In the genomic region with DNA sequence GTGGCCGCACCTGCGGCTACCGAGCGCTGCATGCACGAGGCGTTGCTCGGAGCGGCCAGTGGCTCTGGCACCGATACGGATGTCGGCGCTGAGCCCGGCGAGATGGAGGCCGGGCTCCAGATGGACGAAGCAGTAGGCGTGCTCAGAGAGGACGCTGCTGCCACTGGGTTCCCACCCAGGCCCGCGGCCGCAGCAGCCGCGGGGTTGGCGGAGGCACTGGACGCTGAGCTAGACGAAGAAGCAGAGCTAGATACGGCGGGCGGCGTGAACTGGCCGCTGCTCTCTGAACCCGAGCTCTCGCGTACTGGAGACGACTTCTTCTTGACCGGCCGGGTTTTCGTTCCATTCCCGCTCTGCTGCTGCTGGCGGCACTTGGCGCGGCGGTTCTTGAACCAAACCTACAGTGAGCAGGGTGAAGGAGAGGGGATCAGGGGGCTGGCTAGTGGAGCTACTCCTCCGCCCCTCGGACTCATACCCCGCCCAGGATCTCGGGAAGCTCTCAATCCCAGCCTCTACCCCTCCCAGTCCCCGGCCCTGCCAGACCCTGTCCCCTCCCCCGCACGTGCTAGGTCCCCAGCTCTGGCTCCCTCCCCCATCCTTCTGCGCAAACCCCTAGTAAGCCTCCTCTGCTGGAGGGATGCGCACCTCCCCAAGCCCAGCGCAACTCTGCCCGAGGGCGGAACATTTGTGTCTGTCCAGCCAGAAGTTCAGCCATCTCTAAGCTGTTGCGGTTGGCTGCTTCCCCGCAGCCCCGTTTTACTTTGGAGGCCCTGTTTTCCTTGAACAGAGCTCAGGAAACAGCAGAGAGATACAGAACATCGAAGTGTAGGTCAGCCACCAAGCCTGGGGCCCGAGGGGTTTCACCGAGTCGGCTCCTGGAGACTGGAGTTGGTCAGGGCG, we compare ENCODE assay signal across 8 mouse cellular contexts. TPM values are rescaled to one million over a fixed set of nuclear protein-coding genes. Genes with fewer than 3 reads are reported as not detected.
A peak's percentile ranks its signal among the peaks of the same experiment; 100 is the strongest.
DNase-seq lines count a peak whose midpoint lies in the region; ATAC-seq lines count a peak whose summit lies in the region.

No protein-coding gene starts in this region.

- DNase-seq in frontal cortex, adult 2 months (ENCODE audit: extremely low spot score in 1 of 2, low spot score in 1 of 2) = no peak
- peak; percentile 62 for DNase-seq in Muller cell, postnatal 12 days (ENCODE audit: inconsistent ontology term)
- peak; percentile 69 for DNase-seq in retina, embryonic 14.5 days (ENCODE audit: low spot score)
- DNase-seq in thymus, postnatal 0 days (ENCODE audit: low spot score) = no peak

- 2% methylated on average over 60 of the region's 63 CpGs for WGBS in forebrain, embryonic 13.5 days
- 1% methylated on average over 54 of the region's 63 CpGs for WGBS in hindbrain, embryonic 16.5 days
- WGBS in limb, embryonic 15.5 days = 4% methylated on average over 63 of the region's 63 CpGs

- peak; percentile 29; the same call in 1 of the 2 replicates for ATAC-seq in frontal cortex, adult (ENCODE audit: low TSS enrichment)
- peak; percentile 53 for ATAC-seq in forebrain, embryonic 13.5 days
- peak; percentile 34 for ATAC-seq in hindbrain, embryonic 16.5 days
- ATAC-seq in limb, embryonic 15.5 days (ENCODE audit: insufficient number of reproducible peaks, low FRiP score, low TSS enrichment, low read depth) = no peak

- H3K9me3 ChIP-seq in forebrain, embryonic 13.5 days (replicated peaks) = no peaks in the 10 kb centered on the region
- peaks cover 2% of the 10 kb centered on the region for H3K9me3 ChIP-seq in hindbrain, embryonic 16.5 days (ENCODE audit: control insufficient read depth, low read length)
- no peaks in the 10 kb centered on the region for H3K9me3 ChIP-seq in limb, embryonic 15.5 days

- peaks cover 59% of the 10 kb centered on the region for H3K27me3 ChIP-seq in forebrain, embryonic 13.5 days
- peaks cover 44% of the 10 kb centered on the region for H3K27me3 ChIP-seq in hindbrain, embryonic 16.5 days (replicated peaks; ENCODE audit: control insufficient read depth, insufficient read depth, low read length)
- peaks cover 90% of the 10 kb centered on the region for H3K27me3 ChIP-seq in limb, embryonic 15.5 days

- H3K4me3 ChIP-seq in forebrain, embryonic 13.5 days = peak overlapping the region; percentile 75
- H3K4me3 ChIP-seq in hindbrain, embryonic 16.5 days (ENCODE audit: low read length) = peak overlapping the region; percentile 27
- peak overlapping the region; percentile 30 for H3K4me3 ChIP-seq in limb, embryonic 15.5 days

- H3K36me3 ChIP-seq in forebrain, embryonic 13.5 days (ENCODE audit: poor library complexity, severe bottlenecking) = peaks cover 14% of the 10 kb centered on the region
- no peaks in the 10 kb centered on the region for H3K36me3 ChIP-seq in hindbrain, embryonic 16.5 days (ENCODE audit: control insufficient read depth, insufficient read depth, low read length)
- H3K36me3 ChIP-seq in limb, embryonic 15.5 days = no peaks in the 10 kb centered on the region

- H3K4me2 ChIP-seq in forebrain, embryonic 13.5 days = peak overlapping the region; percentile 88
- peak overlapping the region; percentile 49 for H3K4me2 ChIP-seq in hindbrain, embryonic 16.5 days (ENCODE audit: low read length)
- peak overlapping the region; percentile 51 for H3K4me2 ChIP-seq in limb, embryonic 15.5 days

- H3K4me1 ChIP-seq in forebrain, embryonic 13.5 days = peaks cover 80% of the 10 kb centered on the region
- peaks cover 15% of the 10 kb centered on the region for H3K4me1 ChIP-seq in hindbrain, embryonic 16.5 days (ENCODE audit: control insufficient read depth, insufficient read depth, low read depth, low read length)
- H3K4me1 ChIP-seq in limb, embryonic 15.5 days = peaks cover 43% of the 10 kb centered on the region

- H3K27ac ChIP-seq in forebrain, embryonic 13.5 days = peak overlapping the region; percentile 70
- no peak overlapping the region for H3K27ac ChIP-seq in hindbrain, embryonic 16.5 days (ENCODE audit: low read depth, low read length)
- no peak overlapping the region for H3K27ac ChIP-seq in limb, embryonic 15.5 days

- peak overlapping the region; percentile 96 for H3K9ac ChIP-seq in forebrain, embryonic 13.5 days
- H3K9ac ChIP-seq in hindbrain, embryonic 16.5 days (ENCODE audit: low read depth, low read length) = no peak overlapping the region; the same call in 1 of the 2 replicates
- no peak overlapping the region for H3K9ac ChIP-seq in limb, embryonic 15.5 days

RNA-seq across cellular contexts. Expression of gene Otx1, which starts 5.8 kb away (rescaled TPM):
- 3.5 and 3.7 TPM in 2 replicates for polyA plus RNA-seq in frontal cortex, adult 2 months (2012; rRNA removed)
- polyA plus RNA-seq in forebrain, embryonic 13.5 days (2015; fragmentation: Nextera tagmentation; extraction: Ambion mirVana) = 20.0 and 24.0 TPM in 2 replicates
- polyA plus RNA-seq in hindbrain, embryonic 16.5 days (2015; fragmentation: Nextera tagmentation; extraction: Ambion mirVana) = 0.51 and 0.92 TPM in 2 replicates
- polyA plus RNA-seq in limb, embryonic 15.5 days (2015; fragmentation: Nextera tagmentation; extraction: Ambion mirVana) = 2.7 and 2.9 TPM in 2 replicates
- polyA plus RNA-seq in thymus, postnatal 0 days (2015; fragmentation: Nextera tagmentation; extraction: Ambion mirVana) = not detected in 2 replicates

Comparison
In these comparisons a context has a peak if more than half of its experiments do, and no peak if none do; other contexts are left out.
1. DNase-seq: peak in Muller cell, postnatal 12 days (single experiment) and retina, embryonic 14.5 days (single experiment); none in frontal cortex, adult 2 months (0 of 2) and thymus, postnatal 0 days (single experiment).
2. Peak in every context shown above with its lines, with median percentiles within 50 percentile points of each other: H3K4me2 ChIP-seq and H3K4me3 ChIP-seq.